Mouse (Mus musculus) inflammation-experienced regulatory T-cells, adult 6 months (primary cell): Measurements from ENCODE around the gene Gm17617. TPM values are rescaled to one million over a fixed set of nuclear protein-coding genes. Genes with fewer than 3 reads are reported as not detected.
"Not testable (repeated sequence)": the region's sequence is repeated elsewhere in the genome, so short reads cannot be mapped to it uniquely, and the experiment has no call there.

ENCODE experiments used
- ATAC-seq: one replicate; pipeline ENCODE4 v1.8.0; 2017
- polyA plus RNA-seq, 3 experiments: library from polyadenylated mRNA; unstranded; fragments of 100-300 nt; shearing (Covaris generic); gene quantifications; one replicate each; pipeline ENCODE4 v1.2.1; 2017

Gene Gm17617
- polyA plus RNA-seq, 3 experiments from 2014 or later, result not detected

GRCm38 (mm10) chr13:55124903-55125302, 8.4 kb downstream of the Gm17617 start:
- no peak for ATAC-seq

GRCm38 (mm10) chr13:55114375-55114774, 19.0 kb downstream of the Gm17617 start:
- ATAC-seq, result no peak

GRCm38 (mm10) chr13:55107694-55108093, 25.7 kb downstream of the Gm17617 start:
- no peak for ATAC-seq

- ATAC-seq, result no peak
Observed at GRCm38 (mm10) chr13:55107116-55107515, 26.2 kb downstream of the Gm17617 start.

GRCm38 (mm10) chr13:55105953-55106691, 27.2 kb downstream of the Gm17617 start:
- no peak for ATAC-seq

- peak; percentile 90 for ATAC-seq
Observed at GRCm38 (mm10) chr13:55105045-55105952, 28.0 kb downstream of the Gm17617 start, which contains the start of gene Zfp346. Zfp346 (plus strand) TSS chr13:55105311.

GRCm38 (mm10) chr13:55103351-55103750, 30.0 kb downstream of the Gm17617 start:
- no peak for ATAC-seq

- ATAC-seq, result no peak
Observed at GRCm38 (mm10) chr13:55102366-55102765, 31.0 kb downstream of the Gm17617 start.

- ATAC-seq, result no peak
Observed at GRCm38 (mm10) chr13:55101627-55102026, 31.7 kb downstream of the Gm17617 start.

GRCm38 (mm10) chr13:55099726-55100478, 33.4 kb downstream of the Gm17617 start, which contains the start of gene Uimc1:
Uimc1 (minus strand) TSS chr13:55100300.
- ATAC-seq, result peak; percentile 69

- peak; percentile 62 for ATAC-seq
Observed at GRCm38 (mm10) chr13:55099066-55099725, 34.2 kb downstream of the Gm17617 start.

GRCm38 (mm10) chr13:55097841-55098240, 35.5 kb downstream of the Gm17617 start:
- not testable (repeated sequence) for ATAC-seq

GRCm38 (mm10) chr13:55092588-55092987, 40.8 kb downstream of the Gm17617 start:
- ATAC-seq, result no peak

Other genes with a start within 250 kb of the Gm17617 start
- gene Unc5a, start 184.1 kb downstream of the Gm17617 start, polyA plus RNA-seq, result 1 to 10 TPM in 1 of 3 experiments, under 1 TPM in 2; 0.62 to 1.4 (median 0.72) TPM
- 1 to 10 TPM in 2 of 3 experiments, under 1 TPM in 1; 0.56 to 2.0 (median 1.1) TPM for gene Hk3, start 112.2 kb downstream of the Gm17617 start, polyA plus RNA-seq
- 100 to 1,000 TPM in 1 of 3 experiments, 10 to 100 TPM in 2; 67.9 to 101 (median 96.7) TPM for gene Uimc1, start 33.2 kb downstream of the Gm17617 start, polyA plus RNA-seq
- 10 to 100 TPM; 13.6 to 25.9 (median 17.6) TPM for gene Zfp346, start 28.2 kb downstream of the Gm17617 start, polyA plus RNA-seq
- gene Fgfr4, start 19.1 kb upstream of the Gm17617 start, polyA plus RNA-seq, result not detected
- 10 to 100 TPM; 46.7 to 76.6 (median 60.1) TPM for gene Nsd1, start 76.2 kb upstream of the Gm17617 start, polyA plus RNA-seq
- gene Prelid1, start 187.0 kb upstream of the Gm17617 start, polyA plus RNA-seq, result 100 to 1,000 TPM; 196 to 371 (median 209) TPM
- 10 to 100 TPM in 1 of 3 experiments, 1 to 10 TPM in 2; 8.8 to 15.0 (median 9.7) TPM for gene Rab24, start 188.4 kb upstream of the Gm17617 start, polyA plus RNA-seq
- gene Mxd3, start 196.3 kb upstream of the Gm17617 start, polyA plus RNA-seq, result 10 to 100 TPM in 1 of 3 experiments, 1 to 10 TPM in 2; 2.2 to 32.2 (median 3.5) TPM
- 10 to 100 TPM; 43.9 to 62.8 (median 60.7) TPM for gene Lman2, start 229.2 kb upstream of the Gm17617 start, polyA plus RNA-seq
- 10 to 100 TPM; 61.5 to 73.9 (median 62.9) TPM for gene Rgs14, start 236.2 kb upstream of the Gm17617 start, polyA plus RNA-seq